Comparison of ENCODE assay signal across 8 mouse cellular contexts in the genomic region with DNA sequence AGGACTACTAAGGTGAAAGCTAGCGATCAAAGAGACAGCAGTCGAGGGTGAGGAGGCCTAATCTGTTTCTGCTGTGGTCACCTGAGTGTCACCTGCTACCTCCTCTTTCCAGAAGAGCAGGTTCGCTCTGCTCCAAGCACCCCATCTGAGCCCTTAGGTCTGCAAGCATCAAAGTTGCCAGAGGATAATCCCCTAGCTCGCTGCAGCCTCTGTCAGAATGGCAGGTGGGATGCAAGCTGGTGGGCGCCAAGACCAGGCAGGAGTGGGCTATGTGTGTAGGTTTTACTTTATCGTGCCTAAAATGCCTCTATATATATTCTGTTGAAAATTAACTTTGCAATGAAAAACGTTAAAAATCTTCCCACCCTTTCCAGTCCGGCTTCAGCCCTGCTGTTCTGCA. TPM values are rescaled to one million over a fixed set of nuclear protein-coding genes. Genes with fewer than 3 reads are reported as not detected.
DNase-seq lines count a peak whose midpoint lies in the region; ATAC-seq and TF ChIP-seq lines count a peak whose summit lies in the region.

No protein-coding gene starts in this region.

- H3K36me3 ChIP-seq in heart, embryonic 10.5 days = no peaks in the 10 kb centered on the region
- no peaks in the 10 kb centered on the region for H3K36me3 ChIP-seq in C2C12 (ENCODE audit: control insufficient read depth, insufficient read depth)
- H3K36me3 ChIP-seq in forebrain, embryonic 14.5 days (ENCODE audit: control insufficient read depth, insufficient read depth, low read length) = no peaks in the 10 kb centered on the region
- no peaks in the 10 kb centered on the region for H3K36me3 ChIP-seq in limb, embryonic 15.5 days

- H3K9ac ChIP-seq in forebrain, embryonic 14.5 days (ENCODE audit: low read length) = peak overlapping the region; percentile 68
- no peak overlapping the region for H3K9ac ChIP-seq in limb, embryonic 15.5 days

- ATAC-seq in forebrain, embryonic 14.5 days = no peak
- ATAC-seq in limb, embryonic 15.5 days (ENCODE audit: insufficient number of reproducible peaks, low FRiP score, low TSS enrichment, low read depth) = no peak

- peak overlapping the region; percentile 72 for H3K4me2 ChIP-seq in forebrain, embryonic 14.5 days (ENCODE audit: low read length)
- H3K4me2 ChIP-seq in limb, embryonic 15.5 days = 0 out of 2 replicates have a peak overlapping the region, but pooled peaks have one; percentile 95

- H3K4me3 ChIP-seq in heart, embryonic 10.5 days = peak overlapping the region; percentile 70
- H3K4me3 ChIP-seq in C2C12 (ENCODE audit: insufficient read depth, poor library complexity, severe bottlenecking) = no peak overlapping the region
- no peak overlapping the region; the same call in 1 of the 2 replicates for H3K4me3 ChIP-seq in forebrain, embryonic 14.5 days (ENCODE audit: low read depth, low read length)
- H3K4me3 ChIP-seq in limb, embryonic 15.5 days = peak overlapping the region; percentile 68; the same call in 1 of the 2 replicates

- H3K79me3 ChIP-seq in C2C12 (ENCODE audit: low read depth) = no peaks in the 10 kb centered on the region

- TF ChIP-seq CTCF in C2C12 (IDR thresholded peaks at IDR 0.05; ENCODE audit: control insufficient read depth, insufficient read depth, insufficient read length) = no peak

- H3ac ChIP-seq in C2C12 (ENCODE audit: control insufficient read depth, insufficient read length, low read depth) = peak overlapping the region; percentile 75

- peak overlapping the region; percentile 74; the same call in 1 of the 2 replicates for H3K27ac ChIP-seq in heart, embryonic 10.5 days
- H3K27ac ChIP-seq in forebrain, embryonic 14.5 days (ENCODE audit: low read depth, low read length) = no peak overlapping the region
- no peak overlapping the region for H3K27ac ChIP-seq in limb, embryonic 15.5 days

- no peaks in the 10 kb centered on the region for H3K9me3 ChIP-seq in heart, embryonic 10.5 days
- H3K9me3 ChIP-seq in forebrain, embryonic 14.5 days (replicated peaks; ENCODE audit: control insufficient read depth, low read length) = no peaks in the 10 kb centered on the region
- H3K9me3 ChIP-seq in limb, embryonic 15.5 days = no peaks in the 10 kb centered on the region

- peaks cover 21% of the 10 kb centered on the region for H3K4me1 ChIP-seq in heart, embryonic 10.5 days
- H3K4me1 ChIP-seq in forebrain, embryonic 14.5 days (ENCODE audit: control insufficient read depth, insufficient read depth, low read length) = peaks cover 4% of the 10 kb centered on the region
- peaks cover 22% of the 10 kb centered on the region for H3K4me1 ChIP-seq in limb, embryonic 15.5 days

- no peak for DNase-seq in heart, embryonic 10.5 days (ENCODE audit: low spot score)
- DNase-seq in heart, adult 18-20 months = no peak
- DNase-seq in forebrain, embryonic 14.5 days (ENCODE audit: low spot score) = no peak
- no peak for DNase-seq in adrenal gland, postnatal 14 days
- no peak for DNase-seq in thymus, postnatal 14 days
- DNase-seq in kidney, adult 8-10 months = no peak

- 25% methylated on average over 8 of the region's 8 CpGs for WGBS in heart, embryonic 10.5 days
- WGBS in forebrain, embryonic 14.5 days = 19% methylated on average over 8 of the region's 8 CpGs
- 18% methylated on average over 8 of the region's 8 CpGs for WGBS in limb, embryonic 15.5 days

- H3K27me3 ChIP-seq in heart, embryonic 10.5 days (ENCODE audit: insufficient read depth, poor library complexity, severe bottlenecking) = peaks cover 94% of the 10 kb centered on the region
- no peaks in the 10 kb centered on the region for H3K27me3 ChIP-seq in C2C12 (ENCODE audit: control insufficient read depth, insufficient read depth, insufficient read length)
- H3K27me3 ChIP-seq in forebrain, embryonic 14.5 days (replicated peaks; ENCODE audit: control insufficient read depth, insufficient read depth, low read length) = peaks cover 45% of the 10 kb centered on the region
- peaks cover 83% of the 10 kb centered on the region for H3K27me3 ChIP-seq in limb, embryonic 15.5 days

- H3K79me2 ChIP-seq in C2C12 (ENCODE audit: control insufficient read depth, insufficient read depth) = peaks cover 29% of the 10 kb centered on the region

TF ChIP-seq in C2C12, 6 proteins besides CTCF, POLR2A, EP300 and RAD21:
- TF ChIP-seq MYOD1 (IDR thresholded peaks at IDR 0.05; ENCODE audit: control insufficient read depth, insufficient read length, low read depth) (no peak), CEBPB (IDR thresholded peaks at IDR 0.05; ENCODE audit: low read depth) (no peak), MAX (IDR thresholded peaks at IDR 0.05) (no peak), USF1 (IDR thresholded peaks at IDR 0.05; ENCODE audit: low read depth) (no peak), FOSL1 (IDR thresholded peaks at IDR 0.05; ENCODE audit: insufficient read depth, low read length, poor library complexity, severe bottlenecking) (no peak), MYOG (IDR thresholded peaks at IDR 0.05; ENCODE audit: control insufficient read depth, extremely low read depth, insufficient read length) (no peak)

RNA-seq across cellular contexts. Expression of a gene that starts 0.7 kb away (rescaled TPM):
- polyA plus RNA-seq in heart, embryonic 10.5 days (2016; fragmentation: Nextera tagmentation; extraction: Ambion mirVana) = 1.1 and 1.2 TPM in 2 replicates
- 1 to 10 TPM; 1.4 to 1.5 TPM for total RNA-seq in heart, adult 18-20 months (2021)
- 26.6 TPM for polyA plus RNA-seq in C2C12 (2012; fragmentation: generic; extraction: Trizol)
- 7.6 and 8.5 TPM in 2 replicates for polyA plus RNA-seq in forebrain, embryonic 14.5 days (2014; fragmentation: Nextera tagmentation; extraction: Ambion mirVana)
- polyA plus RNA-seq in limb, embryonic 15.5 days (2015; fragmentation: Nextera tagmentation; extraction: Ambion mirVana) = 5.4 and 6.5 TPM in 2 replicates
- total RNA-seq in adrenal gland, postnatal 14 days (2021) = 7.0 and 8.4 TPM in 2 replicates

RNA-seq across cellular contexts. Expression of a gene that starts 27.6 kb away (rescaled TPM):
- 37.3 and 48.0 TPM in 2 replicates for polyA plus RNA-seq in heart, embryonic 10.5 days (2016; fragmentation: Nextera tagmentation; extraction: Ambion mirVana)
- 10 to 100 TPM; 16.9 to 22.0 TPM for total RNA-seq in heart, adult 18-20 months (2021)
- 48.9 TPM for polyA plus RNA-seq in C2C12 (2012; fragmentation: generic; extraction: Trizol)
- 96.1 and 101 TPM in 2 replicates for polyA plus RNA-seq in forebrain, embryonic 14.5 days (2014; fragmentation: Nextera tagmentation; extraction: Ambion mirVana)
- polyA plus RNA-seq in limb, embryonic 15.5 days (2015; fragmentation: Nextera tagmentation; extraction: Ambion mirVana) = 67.1 and 70.2 TPM in 2 replicates
- 16.6 and 20.1 TPM in 2 replicates for total RNA-seq in adrenal gland, postnatal 14 days (2021)

RNA-seq across cellular contexts. Expression of a gene that starts 28.8 kb away (rescaled TPM):
- polyA plus RNA-seq in heart, embryonic 10.5 days (2016; fragmentation: Nextera tagmentation; extraction: Ambion mirVana) = not detected in 2 replicates
- total RNA-seq in heart, adult 18-20 months (2021) = 1 to 10 TPM in 1 of 2 experiments, not detected in 1; 1.0 TPM
- not detected for polyA plus RNA-seq in C2C12 (2012; fragmentation: generic; extraction: Trizol)
- not detected in 2 replicates for polyA plus RNA-seq in forebrain, embryonic 14.5 days (2014; fragmentation: Nextera tagmentation; extraction: Ambion mirVana)
- 0.32 TPM in 1 of 2 replicates, not detected in the other for polyA plus RNA-seq in limb, embryonic 15.5 days (2015; fragmentation: Nextera tagmentation; extraction: Ambion mirVana)
- 0.71 and 0.96 TPM in 2 replicates for total RNA-seq in adrenal gland, postnatal 14 days (2021)

RNA-seq across cellular contexts. Expression of a gene that starts 29.2 kb away (rescaled TPM):
- 18.9 and 27.1 TPM in 2 replicates for polyA plus RNA-seq in heart, embryonic 10.5 days (2016; fragmentation: Nextera tagmentation; extraction: Ambion mirVana)
- total RNA-seq in heart, adult 18-20 months (2021) = 10 to 100 TPM; 17.2 to 18.2 TPM
- 68.3 TPM for polyA plus RNA-seq in C2C12 (2012; fragmentation: generic; extraction: Trizol)
- 18.1 and 29.1 TPM in 2 replicates for polyA plus RNA-seq in forebrain, embryonic 14.5 days (2014; fragmentation: Nextera tagmentation; extraction: Ambion mirVana)
- polyA plus RNA-seq in limb, embryonic 15.5 days (2015; fragmentation: Nextera tagmentation; extraction: Ambion mirVana) = 83.7 and 89.1 TPM in 2 replicates
- total RNA-seq in adrenal gland, postnatal 14 days (2021) = 60.1 and 64.8 TPM in 2 replicates

Comparison
In these comparisons a context has a peak if more than half of its experiments do, and no peak if none do; other contexts are left out.
1. H3K4me3 ChIP-seq: peak in heart, embryonic 10.5 days (single experiment) and limb, embryonic 15.5 days (single experiment); none in C2C12 (single experiment) and forebrain, embryonic 14.5 days (single experiment).